Mouse (Mus musculus) layer of hippocampus, adult 9-11 months (tissue): ENCODE data around the gene Cap1.
A peak's percentile ranks its signal among the peaks of the same experiment; 100 is the strongest.
"Not testable (repeated sequence)": the region's sequence is repeated elsewhere in the genome, so short reads cannot be mapped to it uniquely, and the experiment has no call there.

Experiments used
- DNase-seq: peaks from one replicate; pipeline ENCODE4 v3.0.0; 2022

Gene Cap1

GRCm38 (mm10) chr4:122836403-122836775 is 49.5 kb downstream of the Cap1 start:
- DNase-seq: no peak

- DNase-seq: peak; percentile 96
These were observed 50.1 kb downstream of the Cap1 start, which contains the start of gene Ppt1 for GRCm38 (mm10) chr4:122835530-122836402. Gene Ppt1 (plus strand): TSS chr4:122836242.

GRCm38 (mm10) chr4:122831888-122832287 is 54.0 kb downstream of the Cap1 start:
- no peak for DNase-seq

- DNase-seq: no peak
These were observed 56.5 kb downstream of the Cap1 start for GRCm38 (mm10) chr4:122829339-122829738.

GRCm38 (mm10) chr4:122827651-122828050 is 58.2 kb downstream of the Cap1 start:
- no peak for DNase-seq

GRCm38 (mm10) chr4:122820941-122821340 is 64.9 kb downstream of the Cap1 start:
- not testable (repeated sequence) for DNase-seq

GRCm38 (mm10) chr4:122816202-122816601 is 69.7 kb downstream of the Cap1 start:
- DNase-seq: no peak

- DNase-seq: no peak
These were observed 74.0 kb downstream of the Cap1 start for GRCm38 (mm10) chr4:122811824-122812223.

- no peak for DNase-seq
These were observed 74.7 kb downstream of the Cap1 start for GRCm38 (mm10) chr4:122811180-122811579.
